In the genomic region with DNA sequence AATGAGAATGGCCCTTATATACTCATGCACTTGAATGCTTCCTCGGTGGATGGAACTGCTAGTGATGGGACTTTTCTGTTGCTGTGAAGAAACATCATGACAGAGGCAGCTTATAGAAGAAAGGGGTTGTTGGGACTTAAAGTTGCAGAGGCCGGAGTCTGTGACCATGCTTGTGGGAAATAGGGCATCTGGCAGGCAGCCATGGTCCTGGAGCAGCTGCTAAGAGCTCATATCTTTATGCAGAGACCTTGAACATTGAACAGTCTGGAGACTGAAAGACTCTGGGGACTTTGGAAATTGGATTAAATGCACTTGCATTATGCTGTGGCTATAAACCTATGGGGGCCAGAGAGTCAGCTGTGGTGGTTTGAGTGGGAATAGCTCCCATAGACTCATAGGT, we compare ENCODE assay signal across 14 mouse cellular contexts.
DNase-seq lines count a peak whose midpoint lies in the region; ATAC-seq and TF ChIP-seq lines count a peak whose summit lies in the region.
"Had no signal": no experiment of that assay in that cellular context is flagged by ENCODE, and none has a peak within 500 bp of the region (broad histone marks: within the 10 kb centered on the region; RNA-seq: fewer than 3 reads in every experiment).

No protein-coding gene starts in this region.

- ATAC-seq in lung, postnatal 0 days = no peak
- ATAC-seq in liver, embryonic 11.5 days (replicated peaks; ENCODE audit: low FRiP score) = no peak
- ATAC-seq: midbrain, embryonic 16.5 days had no signal

- no peak overlapping the region for H3K27ac ChIP-seq in lung, postnatal 0 days (ENCODE audit: low read length)
- no peak overlapping the region for H3K27ac ChIP-seq in liver, embryonic 11.5 days (ENCODE audit: low read depth, low read length)
- H3K27ac ChIP-seq: embryonic facial prominence, embryonic 12.5 days; hindbrain, embryonic 13.5 days; kidney, embryonic 15.5 days; macrophage; neural tube, embryonic 13.5 days had no signal

- peak; percentile 19 to 31 for DNase-seq in heart, postnatal 10 days
- DNase-seq in heart, adult 9 months (ENCODE audit: low spot score in 2 of 2) = no peak
- DNase-seq in lung, postnatal 14 days = peak; percentile 11
- no peak for DNase-seq in lung, postnatal 0 days (ENCODE audit: low spot score)
- peak; percentile 7 to 31 for DNase-seq in adrenal gland, adult 18-20 months (ENCODE audit: low spot score in 2 of 2)
- DNase-seq in adrenal gland, postnatal 14 days = peak; percentile 57
- DNase-seq in thymus, adult 18-20 months = no peak
- no peak for DNase-seq in liver, embryonic 11.5 days (ENCODE audit: low spot score)

- H3K4me2 ChIP-seq in lung, postnatal 0 days (replicated peaks; ENCODE audit: low read depth, low read length) = no peak overlapping the region
- H3K4me2 ChIP-seq in liver, embryonic 11.5 days = no peak overlapping the region
- H3K4me2 ChIP-seq: embryonic facial prominence, embryonic 12.5 days; hindbrain, embryonic 13.5 days; kidney, embryonic 15.5 days; neural tube, embryonic 13.5 days had no signal

- H3K4me1 ChIP-seq in lung, postnatal 0 days (ENCODE audit: insufficient read depth, low read depth, low read length) = 0 out of 2 replicates have a peak, but pooled peaks cover 3% of the 10 kb centered on the region
- no peaks in the 10 kb centered on the region for H3K4me1 ChIP-seq in liver, embryonic 11.5 days (replicated peaks; ENCODE audit: control insufficient read depth, insufficient read depth, low read length)
- H3K4me1 ChIP-seq: embryonic facial prominence, embryonic 12.5 days; hindbrain, embryonic 13.5 days; neural tube, embryonic 13.5 days had no signal

- intact Hi-C loops in heart, postnatal 10 days (cut with DNase I) = no loop called here

- H3K36me3 ChIP-seq in lung, postnatal 0 days (ENCODE audit: insufficient read depth, low read length) = no peaks in the 10 kb centered on the region
- no peaks in the 10 kb centered on the region for H3K36me3 ChIP-seq in liver, embryonic 11.5 days (ENCODE audit: control insufficient read depth, insufficient read depth, low read length)
- H3K36me3 ChIP-seq: embryonic facial prominence, embryonic 12.5 days; hindbrain, embryonic 13.5 days; kidney, embryonic 15.5 days; neural tube, embryonic 13.5 days had no signal

- TF ChIP-seq CTCF in lung, postnatal 0 days (IDR thresholded peaks at IDR 0.05) = no peak

- no peak overlapping the region for H3K9ac ChIP-seq in lung, postnatal 0 days (replicated peaks; ENCODE audit: low read depth)
- H3K9ac ChIP-seq in liver, embryonic 11.5 days (ENCODE audit: low read depth, low read length) = no peak overlapping the region
- H3K9ac ChIP-seq: embryonic facial prominence, embryonic 12.5 days; hindbrain, embryonic 13.5 days; kidney, embryonic 15.5 days; neural tube, embryonic 13.5 days had no signal

- H3K4me3 ChIP-seq in lung, postnatal 0 days (ENCODE audit: low read depth, low read length) = no peak overlapping the region
- H3K4me3 ChIP-seq in liver, embryonic 11.5 days (ENCODE audit: low read depth, low read length) = no peak overlapping the region
- H3K4me3 ChIP-seq: embryonic facial prominence, embryonic 12.5 days; hindbrain, embryonic 13.5 days; kidney, embryonic 15.5 days; neural tube, embryonic 13.5 days had no signal

- 68% methylated on average over 2 of the region's 2 CpGs for WGBS in lung, postnatal 0 days
- WGBS in liver, embryonic 11.5 days = 82% methylated on average over 2 of the region's 2 CpGs

- TF ChIP-seq EP300 in lung, postnatal 0 days (IDR thresholded peaks at IDR 0.05) = no peak

- no peaks in the 10 kb centered on the region for H3K27me3 ChIP-seq in lung, postnatal 0 days (replicated peaks; ENCODE audit: insufficient read depth, low read length)
- no peaks in the 10 kb centered on the region for H3K27me3 ChIP-seq in liver, embryonic 11.5 days (replicated peaks; ENCODE audit: control insufficient read depth, insufficient read depth, low read length)
- H3K27me3 ChIP-seq: embryonic facial prominence, embryonic 12.5 days; hindbrain, embryonic 13.5 days; kidney, embryonic 15.5 days; neural tube, embryonic 13.5 days had no signal

- H3K9me3 ChIP-seq in lung, postnatal 0 days (ENCODE audit: low read length) = no peaks in the 10 kb centered on the region
- H3K9me3 ChIP-seq in liver, embryonic 11.5 days (ENCODE audit: control insufficient read depth, low read length) = no peaks in the 10 kb centered on the region
- H3K9me3 ChIP-seq: embryonic facial prominence, embryonic 12.5 days; hindbrain, embryonic 13.5 days; kidney, embryonic 15.5 days; neural tube, embryonic 13.5 days had no signal

Comparison
In these comparisons a context has a peak if more than half of its experiments do, and no peak if none do; other contexts are left out.
1. DNase-seq: peak in heart, postnatal 10 days (2 of 2), lung, postnatal 14 days (single experiment), adrenal gland, adult 18-20 months (2 of 2) and adrenal gland, postnatal 14 days (single experiment); none in heart, adult 9 months (0 of 2), lung, postnatal 0 days (single experiment), thymus, adult 18-20 months (0 of 2) and liver, embryonic 11.5 days (single experiment).